Mouse (Mus musculus) effector memory CD4-positive, alpha-beta T cell, adult 7 months (primary cell): ENCODE measurements around the gene Syt1. TPM values are rescaled to one million over a fixed set of nuclear protein-coding genes. Genes with fewer than 3 reads are reported as not detected.

Experiments used
- polyA plus RNA-seq: library from polyadenylated mRNA; unstranded; fragments of 100-300 nt; shearing (Covaris generic); gene quantifications from one replicate; pipeline ENCODE4 v1.2.1, GENCODE M21; 2017

Gene Syt1
- polyA plus RNA-seq = not detected

DNA sequence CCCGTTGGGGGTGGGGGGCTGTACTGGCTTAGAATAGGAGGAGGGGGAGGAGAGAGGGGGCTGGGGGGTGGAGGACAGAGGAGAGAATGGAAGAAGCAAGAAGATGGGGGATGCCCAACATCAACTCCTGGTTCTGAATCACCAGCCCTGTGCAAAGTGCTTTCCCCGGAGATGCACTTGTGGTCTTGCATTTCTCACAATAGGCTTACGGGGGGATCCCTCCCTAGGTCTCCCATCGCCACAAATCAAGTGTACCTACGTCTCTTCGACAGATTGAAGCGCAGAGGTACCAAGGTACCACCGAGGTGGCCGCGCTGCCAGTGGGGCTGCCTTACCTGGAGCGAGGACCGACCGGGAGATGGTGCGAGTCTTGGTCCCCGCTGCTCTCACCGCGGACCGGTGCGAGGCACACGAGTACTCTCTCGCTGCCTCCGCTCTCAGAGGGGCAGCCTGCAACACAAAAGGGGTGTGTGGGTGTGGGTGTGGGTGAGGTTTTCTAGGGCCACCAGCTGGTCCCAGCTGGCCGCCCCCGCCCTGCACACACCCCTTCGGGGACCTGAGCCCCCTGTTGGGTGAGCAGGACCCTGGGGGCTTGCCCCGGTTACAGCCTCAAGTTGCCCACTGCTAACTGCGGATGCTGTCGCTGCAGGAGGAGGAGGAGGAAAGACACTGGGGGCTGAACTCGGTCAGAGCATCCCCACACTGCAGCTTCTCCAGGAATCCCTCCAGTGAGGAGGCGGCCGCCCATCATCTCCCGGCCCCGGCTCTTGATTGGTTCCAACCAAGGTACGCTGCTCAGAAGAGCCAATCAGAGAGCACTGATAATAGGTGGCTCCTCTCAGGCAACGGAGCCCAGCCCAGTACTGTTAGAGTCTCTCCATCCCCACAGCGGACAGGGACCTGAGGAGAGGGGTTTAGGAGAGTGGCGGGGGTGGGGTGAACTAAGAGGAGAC lies at the start of gene Syt1:
Gene Syt1, minus strand, starts transcription at position 742 of the 953 bp plus-strand sequence.

DNA sequence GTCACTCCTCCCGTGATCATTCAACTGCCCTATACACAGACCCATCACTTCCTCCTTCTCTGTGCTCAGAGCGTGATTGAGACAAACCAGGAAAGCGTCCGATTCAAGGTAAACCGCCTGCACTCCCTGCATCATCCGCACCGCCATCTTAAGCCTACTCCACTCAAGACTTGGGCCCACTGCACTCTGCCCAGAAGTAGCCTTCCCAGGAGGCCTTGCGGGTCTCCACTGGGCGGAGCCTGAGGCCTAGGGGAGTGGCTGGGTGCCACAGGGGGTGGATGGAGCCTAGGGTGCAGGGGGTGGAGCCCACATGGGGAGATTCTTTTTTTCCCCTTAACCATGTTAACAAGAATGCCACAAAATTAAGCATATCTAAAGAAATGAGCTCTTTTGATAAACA lies 310.8 kb downstream of the Syt1 start, which contains the start of gene Gm5136:
Gene Gm5136, minus strand, starts transcription at position 215 of the 400 bp plus-strand sequence.

